Mouse (Mus musculus): Measurements from ENCODE around the gene Krt77. TPM values are rescaled to one million over a fixed set of nuclear protein-coding genes. Genes with fewer than 3 reads are reported as not detected.

Gene Krt77
- polyA plus RNA-seq, 1 experiment from 2014 or later, result not detected

DNA sequence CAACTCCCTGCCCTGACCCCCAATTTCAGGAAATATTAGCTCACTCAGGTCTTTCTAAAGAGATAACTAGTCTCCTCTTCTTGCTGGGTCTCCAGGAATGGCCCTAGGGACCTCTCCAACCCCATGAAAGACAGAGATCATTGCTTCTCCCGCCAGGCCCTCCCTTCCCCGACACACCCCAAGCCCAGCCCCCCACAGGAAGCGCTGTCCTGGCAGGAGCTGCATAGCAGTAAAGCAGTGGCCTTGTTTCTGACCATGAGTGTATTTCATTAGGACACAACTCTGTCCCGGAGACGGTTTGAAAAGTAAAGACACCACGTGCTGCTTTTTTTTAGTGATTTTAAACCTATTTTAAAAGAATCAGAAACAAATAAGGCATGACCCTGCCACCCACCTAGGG, 36.4 kb downstream of the Krt77 start:
- H3K36me3 ChIP-seq, result no peaks in the 10 kb centered on the region
- WGBS, result 39% methylated on average over 6 of the region's 6 CpGs
- H3K4me3 ChIP-seq, result no peak overlapping the region
- no peaks in the 10 kb centered on the region for H3K9me3 ChIP-seq (replicated peaks)
- no peak overlapping the region for H3K4me2 ChIP-seq
- no peaks in the 10 kb centered on the region for H3K4me1 ChIP-seq (replicated peaks)
- H3K27ac ChIP-seq (ENCODE audit: poor library complexity, severe bottlenecking), result no peak overlapping the region
- H3K27me3 ChIP-seq (replicated peaks), result peaks cover 14% of the 10 kb centered on the region; the same call in 1 of the 2 replicates
- no peak for ATAC-seq (ENCODE audit: insufficient number of reproducible peaks, low FRiP score)
- no peak overlapping the region for H3K9ac ChIP-seq

DNA sequence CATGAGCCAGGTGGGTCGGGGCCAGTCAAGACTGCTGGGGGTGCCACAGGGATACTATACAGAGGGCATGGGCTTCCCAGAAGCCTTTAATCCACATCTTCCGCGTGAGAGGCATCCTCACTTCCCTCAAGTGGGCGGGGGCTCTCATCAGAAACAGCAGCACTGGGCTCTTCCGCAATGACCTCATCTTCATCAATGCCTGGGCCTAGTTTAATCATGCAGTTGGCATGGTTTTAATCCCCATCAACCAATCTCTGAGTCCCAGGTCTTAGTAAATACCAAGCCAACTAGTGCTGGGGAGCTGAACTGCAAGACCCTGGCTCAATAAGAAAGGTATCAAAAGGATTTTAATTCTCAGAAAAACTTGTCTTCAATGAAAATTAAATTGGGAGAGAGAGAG, 40.1 kb downstream of the Krt77 start:
- WGBS, result 66% methylated on average over 5 of the region's 5 CpGs
- Histone ChIP-seq H3K4me2 (no peak overlapping the region), H3K27ac (ENCODE audit: poor library complexity, severe bottlenecking) (no peak overlapping the region), H3K27me3 (replicated peaks) (peaks cover 17% of the 10 kb centered on the region; the same call in 1 of the 2 replicates), H3K9ac (no peak overlapping the region), H3K4me3 (no peak overlapping the region), H3K4me1 (replicated peaks) (peaks cover 6% of the 10 kb centered on the region), H3K36me3 (no peaks in the 10 kb centered on the region), H3K9me3 (replicated peaks) (no peaks in the 10 kb centered on the region)
- no peak for ATAC-seq (ENCODE audit: insufficient number of reproducible peaks, low FRiP score)

DNA sequence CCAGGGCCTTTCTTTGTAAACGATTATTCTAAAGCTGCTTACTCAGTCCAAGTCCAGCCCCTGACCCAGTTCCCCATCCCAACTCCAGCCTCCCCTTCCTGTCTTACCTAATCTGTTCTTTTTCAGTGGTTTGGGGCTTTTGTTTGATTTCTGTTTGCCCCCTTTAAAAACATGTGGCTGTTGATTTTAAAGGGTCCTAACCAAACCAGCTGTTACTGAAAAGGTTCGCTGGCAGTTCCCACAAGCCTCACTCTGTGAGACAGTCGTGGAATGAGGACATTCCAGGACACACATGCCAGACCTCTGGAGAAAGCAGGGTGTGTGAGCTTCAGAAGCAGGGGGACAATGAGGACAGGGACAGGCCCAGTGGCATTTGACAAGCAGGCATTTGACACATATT, 47.7 kb downstream of the Krt77 start:
- H3K4me2 ChIP-seq, result no peak overlapping the region
- H3K4me1 ChIP-seq (replicated peaks), result peaks cover 9% of the 10 kb centered on the region
- H3K36me3 ChIP-seq, result no peaks in the 10 kb centered on the region
- no peak overlapping the region for H3K9ac ChIP-seq
- no peak overlapping the region for H3K4me3 ChIP-seq
- peaks cover 36% of the 10 kb centered on the region for H3K27me3 ChIP-seq (replicated peaks)
- H3K9me3 ChIP-seq (replicated peaks), result no peaks in the 10 kb centered on the region
- no peak for ATAC-seq (ENCODE audit: insufficient number of reproducible peaks, low FRiP score)
- 21% methylated on average over 3 of the region's 3 CpGs for WGBS
- H3K27ac ChIP-seq (ENCODE audit: poor library complexity, severe bottlenecking), result no peak overlapping the region

DNA sequence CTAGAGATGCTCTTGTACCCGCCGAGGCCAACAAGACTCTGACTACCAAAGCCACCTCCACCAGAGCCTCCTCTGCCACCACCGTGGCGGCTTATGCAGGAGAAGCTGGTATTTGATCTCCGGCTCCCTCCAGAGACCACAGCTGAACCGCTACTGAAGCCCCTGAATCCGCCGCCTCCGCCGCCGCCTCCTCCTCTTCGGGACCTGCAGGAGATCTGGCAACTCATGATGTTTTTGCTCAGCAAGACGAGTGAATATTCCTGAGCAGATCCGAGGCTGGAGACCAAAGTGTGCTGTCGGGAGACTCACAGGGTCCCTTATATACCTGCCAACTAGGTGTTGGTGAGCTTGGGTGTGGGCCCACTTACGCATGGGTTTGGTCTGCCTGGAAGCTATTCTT, 51.6 kb downstream of the Krt77 start, which contains the start of gene Krt2:
Gene Krt2, minus strand, starts transcription at position 295 of the 400 bp plus-strand sequence.
- no peak for ATAC-seq (ENCODE audit: insufficient number of reproducible peaks, low FRiP score)
- Histone ChIP-seq H3K4me2 (no peak within 1 kb of the TSS), H3K36me3 (no peaks in the 10 kb centered on the region), H3K27me3 (replicated peaks) (peaks cover 48% of the 10 kb centered on the region), H3K9ac (no peak within 1 kb of the TSS), H3K4me1 (replicated peaks) (no peaks in the 10 kb centered on the region), H3K4me3 (no peak within 1 kb of the TSS), H3K27ac (ENCODE audit: poor library complexity, severe bottlenecking) (no peak within 1 kb of the TSS), H3K9me3 (replicated peaks) (no peaks in the 10 kb centered on the region)
- WGBS, result 51% methylated on average over 16 of the region's 16 CpGs

Small RNAs within 50 kb of the gene (microRNA-seq; reads per million reads assigned to microRNA genes)
- gene Gm44356, result not detected

Other genes starting within 250 kb of the Krt77 start
- not detected in 2 replicates for gene Gm5414, start 241.5 kb downstream of the Krt77 start, polyA plus RNA-seq (2016; fragmentation: Nextera tagmentation; extraction: Ambion mirVana)
- not detected in 2 replicates for gene Gm5478, start 222.3 kb downstream of the Krt77 start, polyA plus RNA-seq (2016; fragmentation: Nextera tagmentation; extraction: Ambion mirVana)
- not detected in 2 replicates for gene Krt6b, start 189.4 kb downstream of the Krt77 start, polyA plus RNA-seq (2016; fragmentation: Nextera tagmentation; extraction: Ambion mirVana)
- not detected in 2 replicates for gene Krt6a, start 175.4 kb downstream of the Krt77 start, polyA plus RNA-seq (2016; fragmentation: Nextera tagmentation; extraction: Ambion mirVana)
- gene Krt5, start 156.8 kb downstream of the Krt77 start, polyA plus RNA-seq (2016; fragmentation: Nextera tagmentation; extraction: Ambion mirVana), result 1.1 and 1.9 TPM in 2 replicates
- gene Krt71, start 126.6 kb downstream of the Krt77 start, polyA plus RNA-seq (2016; fragmentation: Nextera tagmentation; extraction: Ambion mirVana), result not detected in 2 replicates
- gene Krt72, start 83.2 kb downstream of the Krt77 start, polyA plus RNA-seq (2016; fragmentation: Nextera tagmentation; extraction: Ambion mirVana), result not detected in 2 replicates
- not detected in 2 replicates for gene Krt73, start 67.4 kb downstream of the Krt77 start, polyA plus RNA-seq (2016; fragmentation: Nextera tagmentation; extraction: Ambion mirVana)
- not detected in 2 replicates for gene Krt2, start 51.5 kb downstream of the Krt77 start, polyA plus RNA-seq (2016; fragmentation: Nextera tagmentation; extraction: Ambion mirVana)
- 0.63 and 0.76 TPM in 2 replicates for gene Krt1, start 18.9 kb downstream of the Krt77 start, polyA plus RNA-seq (2016; fragmentation: Nextera tagmentation; extraction: Ambion mirVana)
- gene Krt76, start 23.2 kb upstream of the Krt77 start, polyA plus RNA-seq (2016; fragmentation: Nextera tagmentation; extraction: Ambion mirVana), result not detected in 2 replicates
- gene Krt4, start 55.0 kb upstream of the Krt77 start, polyA plus RNA-seq (2016; fragmentation: Nextera tagmentation; extraction: Ambion mirVana), result not detected in 2 replicates
- 1.2 and 1.6 TPM in 2 replicates for gene Krt79, start 70.6 kb upstream of the Krt77 start, polyA plus RNA-seq (2016; fragmentation: Nextera tagmentation; extraction: Ambion mirVana)
- gene Krt78, start 84.6 kb upstream of the Krt77 start, polyA plus RNA-seq (2016; fragmentation: Nextera tagmentation; extraction: Ambion mirVana), result not detected in 2 replicates
- 20.1 and 27.2 TPM in 2 replicates for gene Krt8, start 134.8 kb upstream of the Krt77 start, polyA plus RNA-seq (2016; fragmentation: Nextera tagmentation; extraction: Ambion mirVana)
- gene Krt18, start 158.5 kb upstream of the Krt77 start, polyA plus RNA-seq (2016; fragmentation: Nextera tagmentation; extraction: Ambion mirVana), result 30.8 and 38.0 TPM in 2 replicates
- 79.9 and 80.2 TPM in 2 replicates for gene Eif4b, start 204.1 kb upstream of the Krt77 start, polyA plus RNA-seq (2016; fragmentation: Nextera tagmentation; extraction: Ambion mirVana)
- gene Tns2, start 230.7 kb upstream of the Krt77 start, polyA plus RNA-seq (2016; fragmentation: Nextera tagmentation; extraction: Ambion mirVana), result 35.3 and 38.7 TPM in 2 replicates

Measured in heart, embryonic 12.5 days (tissue).